Mouse (Mus musculus) heart, postnatal 0 days (tissue): Measurements from ENCODE around the gene Clp1.

Experiments
- CTCF ChIP-seq: IDR thresholded peaks from 2 replicates; pipeline ENCODE4 v1.5.1; 2016; ENCODE audit warnings: antibody characterized with exemption, control low read depth, low read depth
- EP300 ChIP-seq: IDR thresholded peaks from 2 replicates; pipeline ENCODE4 v1.6.1; 2016; ENCODE audit warnings: antibody characterized with exemption, low read depth

DNA sequence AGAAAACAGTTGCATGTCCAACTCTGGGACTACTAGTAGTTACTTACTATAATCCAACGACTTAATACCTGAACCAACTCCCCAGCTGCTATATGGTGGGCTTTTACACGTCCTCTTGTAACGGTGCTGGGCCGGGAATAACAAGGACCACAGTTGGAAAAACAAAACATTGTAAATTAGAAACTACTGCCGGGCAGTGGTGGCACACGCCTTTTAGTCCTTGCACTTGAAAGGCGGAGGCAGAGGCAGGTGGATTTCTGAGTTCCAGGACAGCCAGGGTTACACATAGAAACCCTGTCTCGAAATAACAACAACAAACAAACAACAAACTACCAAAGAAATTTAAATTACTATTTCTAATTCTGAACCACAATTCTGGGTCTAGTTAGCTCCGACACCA is 434 bp downstream of the Clp1 start:
- TF ChIP-seq EP300 (no peak), CTCF (no peak)
